Mouse (Mus musculus) lung, embryonic 15.5 days (tissue): Measurements from ENCODE around the gene Scnm1. TPM values are rescaled to one million over a fixed set of nuclear protein-coding genes. Genes with fewer than 3 reads are reported as not detected.
A peak's percentile ranks its signal among the peaks of the same experiment; 100 is the strongest.

ENCODE experiments used
- ATAC-seq: fragments of 200-750 bp; cut with Nextera tagmentation; 2 replicates; pipeline ENCODE4 v1.8.0; 2017; ENCODE audit warnings: moderate number of reproducible peaks, borderline replicate concordance; ENCODE audit not compliant: low FRiP score, low TSS enrichment; ENCODE audit errors: extremely low read depth
- H3K27ac ChIP-seq: fragments of 300-500 bp; sonication (generic); 2 replicates; pipeline ENCODE4 v1.5.1; 2015; ENCODE audit warnings: moderate library complexity, mild to moderate bottlenecking, inconsistent platforms
- H3K27me3 ChIP-seq: fragments of 300-500 bp; sonication (generic); 2 replicates; pipeline ENCODE4 v1.6.1; 2015; ENCODE audit warnings: inconsistent platforms
- H3K36me3 ChIP-seq: fragments of 300-500 bp; sonication (generic); 2 replicates; pipeline ENCODE4 v1.6.1; 2015; ENCODE audit warnings: inconsistent platforms
- H3K4me1 ChIP-seq: fragments of 300-500 bp; sonication (generic); 2 replicates; pipeline ENCODE4 v1.6.1; 2015; ENCODE audit warnings: inconsistent platforms
- H3K4me2 ChIP-seq: fragments of 300-500 bp; sonication (generic); 2 replicates; pipeline ENCODE4 v1.6.1; 2015; ENCODE audit warnings: inconsistent platforms, mild to moderate bottlenecking, moderate library complexity
- H3K4me3 ChIP-seq: fragments of 300-500 bp; sonication (generic); 2 replicates; pipeline ENCODE4 v1.5.1; 2015; ENCODE audit warnings: mild to moderate bottlenecking, inconsistent platforms
- H3K9ac ChIP-seq: fragments of 300-500 bp; sonication (generic); 2 replicates; pipeline ENCODE4 v1.6.1; 2015; ENCODE audit warnings: inconsistent platforms
- H3K9me3 ChIP-seq: fragments of 300-500 bp; sonication (generic); 2 replicates; pipeline ENCODE4 v1.6.1; 2016; ENCODE audit warnings: inconsistent platforms
- WGBS: fragments of 180-500 bp; shearing (Covaris S2); methylation state at CpG from one replicate; pipeline ENCODE4 v1.1.7; 2015; 5-methylcytosine and 5-hydroxymethylcytosine counted together
- microRNA-seq: library from miRNA; unstranded; fragments of <30 nt; microRNA quantifications from one replicate; pipeline ENCODE4, GENCODE M21; 2016
- polyA plus RNA-seq: library from polyadenylated mRNA; unstranded; fragments of >200 nt; fragmentation: Nextera tagmentation; extraction: Ambion mirVana; gene quantifications from 2 replicates; pipeline ENCODE4 v1.2.1, GENCODE M21; 2015

The Scnm1 gene
- polyA plus RNA-seq, 1 experiment from 2014 or later = 71.4 TPM

DNA sequence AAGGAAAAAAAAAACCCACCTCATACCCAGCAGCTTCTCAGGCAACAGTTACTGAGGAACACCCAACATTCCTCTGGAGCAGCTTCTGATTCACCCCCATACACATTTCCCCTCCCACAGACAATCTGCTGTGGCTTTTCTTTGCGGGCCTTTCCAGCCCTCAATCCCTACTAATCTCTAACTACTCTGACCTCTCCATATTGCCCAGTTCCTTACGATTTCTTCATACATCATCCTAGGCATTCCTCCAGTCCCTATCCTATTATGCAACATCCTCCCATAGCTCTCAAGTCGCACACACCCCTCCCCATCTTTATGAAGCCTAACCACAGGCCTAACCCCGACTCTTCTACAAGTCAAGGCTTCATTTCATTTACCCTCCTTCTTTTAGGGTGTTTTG is 28.7 kb downstream of the Scnm1 start:
- Histone ChIP-seq H3K9me3 (no peaks in the 10 kb centered on the region), H3K9ac (peak overlapping the region; percentile 93), H3K4me2 (peak overlapping the region; percentile 73), H3K27ac (0 out of 2 replicates have a peak overlapping the region, but pooled peaks have one; percentile 82), H3K36me3 (0 out of 2 replicates have a peak, but pooled peaks cover 5% of the 10 kb centered on the region), H3K4me3 (peak overlapping the region; percentile 89), H3K4me1 (peaks cover 9% of the 10 kb centered on the region), H3K27me3 (no peaks in the 10 kb centered on the region)
- 30% methylated on average over 4 of the region's 4 CpGs for WGBS
- ATAC-seq = no peak

DNA sequence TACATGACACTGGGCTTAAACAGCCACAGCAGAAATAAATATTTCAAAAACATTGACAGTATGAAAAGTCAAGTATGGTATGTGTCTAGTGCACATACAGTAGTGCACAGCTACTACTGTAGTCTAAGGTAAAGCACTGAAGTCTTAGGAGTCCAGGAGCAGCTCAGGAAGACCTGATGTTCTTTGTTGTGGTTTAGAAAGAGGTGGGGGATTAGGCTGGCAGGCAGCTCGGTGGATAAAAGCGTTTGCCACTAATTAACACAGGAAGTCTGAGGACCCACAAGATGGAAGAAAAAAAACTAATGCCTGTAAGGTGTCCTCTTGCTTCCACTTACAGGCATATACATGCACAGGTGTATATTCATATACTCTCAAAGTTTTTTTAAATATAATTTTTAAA is 33.0 kb downstream of the Scnm1 start:
- Histone ChIP-seq H3K9ac (no peak overlapping the region), H3K4me3 (no peak overlapping the region), H3K27ac (no peak overlapping the region), H3K9me3 (no peaks in the 10 kb centered on the region), H3K4me1 (peaks cover 9% of the 10 kb centered on the region), H3K36me3 (peaks cover 13% of the 10 kb centered on the region; the same call in 1 of the 2 replicates), H3K4me2 (no peak overlapping the region), H3K27me3 (no peaks in the 10 kb centered on the region)
- no peak for ATAC-seq
- 24% methylated on average over 2 of the region's 2 CpGs for WGBS

DNA sequence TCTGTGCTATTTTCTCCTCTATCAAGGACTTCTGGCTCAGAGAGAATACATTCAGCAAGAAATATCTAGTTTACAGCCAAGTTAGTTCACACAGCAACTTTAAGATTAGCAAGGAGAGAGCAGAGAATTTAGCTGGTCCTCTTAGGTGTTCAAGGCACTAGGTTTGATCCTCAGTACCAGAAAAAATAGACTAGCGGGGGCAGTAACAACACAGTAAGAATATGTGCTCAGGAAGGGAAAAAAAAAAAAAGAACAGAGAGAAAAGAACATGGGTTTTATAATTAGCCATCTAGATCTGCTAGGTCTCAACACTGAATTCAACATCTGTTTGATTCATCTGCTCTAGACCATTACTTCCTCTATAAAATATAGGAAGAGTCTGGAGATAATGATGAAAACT is 45.7 kb downstream of the Scnm1 start:
- Histone ChIP-seq H3K9ac (no peak overlapping the region), H3K4me1 (no peaks in the 10 kb centered on the region), H3K27ac (no peak overlapping the region), H3K4me2 (no peak overlapping the region), H3K27me3 (no peaks in the 10 kb centered on the region), H3K9me3 (no peaks in the 10 kb centered on the region), H3K4me3 (no peak overlapping the region), H3K36me3 (peaks cover 7% of the 10 kb centered on the region; the same call in 1 of the 2 replicates)
- no peak for ATAC-seq
- WGBS = 93% methylated on average over 1 of the region's 1 CpGs

Small RNAs within 50 kb of the gene (microRNA-seq; reads per million reads assigned to microRNA genes)
- not detected for gene Mir8099-1

Other genes starting within 250 kb of the Scnm1 start
- 336 and 350 TPM in 2 replicates for gene Psmb4, start 247.1 kb downstream of the Scnm1 start, polyA plus RNA-seq
- gene Selenbp1, start 201.0 kb downstream of the Scnm1 start, polyA plus RNA-seq = 216 and 237 TPM in 2 replicates
- gene Rfx5, start 179.9 kb downstream of the Scnm1 start, polyA plus RNA-seq = 9.5 and 9.8 TPM in 2 replicates
- gene Pi4kb, start 159.3 kb downstream of the Scnm1 start, polyA plus RNA-seq = 20.5 and 21.8 TPM in 2 replicates
- 22.0 and 22.9 TPM in 2 replicates for gene Zfp687, start 118.6 kb downstream of the Scnm1 start, polyA plus RNA-seq
- gene Psmd4, start 91.4 kb downstream of the Scnm1 start, polyA plus RNA-seq = 239 and 245 TPM in 2 replicates
- gene Pip5k1a, start 27.1 kb downstream of the Scnm1 start, polyA plus RNA-seq = 17.2 and 18.1 TPM in 2 replicates
- 163 and 165 TPM in 2 replicates for gene Vps72, start 23.0 kb downstream of the Scnm1 start, polyA plus RNA-seq
- 1.3 and 2.1 TPM in 2 replicates for gene Tmod4, start 9.5 kb downstream of the Scnm1 start, polyA plus RNA-seq
- 13.3 and 14.9 TPM in 2 replicates for gene Lysmd1, start 77 bp upstream of the Scnm1 start, polyA plus RNA-seq
- gene Tnfaip8l2, start 8.3 kb upstream of the Scnm1 start, polyA plus RNA-seq = 4.0 and 4.5 TPM in 2 replicates
- 3.6 and 3.8 TPM in 2 replicates for gene Sema6c, start 26.4 kb upstream of the Scnm1 start, polyA plus RNA-seq
- gene Gabpb2, start 83.9 kb upstream of the Scnm1 start, polyA plus RNA-seq = 9.9 and 11.2 TPM in 2 replicates
- 111 and 115 TPM in 2 replicates for gene Cdc42se1, start 94.7 kb upstream of the Scnm1 start, polyA plus RNA-seq
- gene Mllt11, start 98.2 kb upstream of the Scnm1 start, polyA plus RNA-seq = 10.7 and 11.6 TPM in 2 replicates
- 0.32 and 0.60 TPM in 2 replicates for gene Gm128, start 107.6 kb upstream of the Scnm1 start, polyA plus RNA-seq
- gene Bnipl, start 117.2 kb upstream of the Scnm1 start, polyA plus RNA-seq = 4.0 and 4.1 TPM in 2 replicates
- 38.1 and 41.6 TPM in 2 replicates for gene Mindy1, start 147.3 kb upstream of the Scnm1 start, polyA plus RNA-seq
- 21.0 and 23.9 TPM in 2 replicates for gene Prune1, start 148.1 kb upstream of the Scnm1 start, polyA plus RNA-seq
- gene Anxa9, start 173.2 kb upstream of the Scnm1 start, polyA plus RNA-seq = 1.6 and 2.3 TPM in 2 replicates
- 201 and 203 TPM in 2 replicates for gene Cers2, start 180.8 kb upstream of the Scnm1 start, polyA plus RNA-seq
- 35.7 and 40.4 TPM in 2 replicates for gene Setdb1, start 223.2 kb upstream of the Scnm1 start, polyA plus RNA-seq